Mouse (Mus musculus): ENCODE results near the gene Gm21885.

- TF ChIP-seq TAL1 (IDR thresholded peaks at IDR 0.05; ENCODE audit: low read length) = no peak
- TF ChIP-seq GATA1 (IDR thresholded peaks at IDR 0.05; ENCODE audit: low read length) = no peak
Observed at GRCm38 (mm10) chr11:94332726-94333125, 51.1 kb downstream of the Gm21885 start.
